Mouse (Mus musculus): ENCODE measurements around the gene Fam155a. TPM values are rescaled to one million over a fixed set of nuclear protein-coding genes. Genes with fewer than 3 reads are reported as not detected.
"Not testable (repeated sequence)": the region's sequence is repeated elsewhere in the genome, so short reads cannot be mapped to it uniquely, and the experiment has no call there.

Gene Fam155a
- total RNA-seq, 2 experiments from 2014 or later = 105 to 109 TPM

DNA sequence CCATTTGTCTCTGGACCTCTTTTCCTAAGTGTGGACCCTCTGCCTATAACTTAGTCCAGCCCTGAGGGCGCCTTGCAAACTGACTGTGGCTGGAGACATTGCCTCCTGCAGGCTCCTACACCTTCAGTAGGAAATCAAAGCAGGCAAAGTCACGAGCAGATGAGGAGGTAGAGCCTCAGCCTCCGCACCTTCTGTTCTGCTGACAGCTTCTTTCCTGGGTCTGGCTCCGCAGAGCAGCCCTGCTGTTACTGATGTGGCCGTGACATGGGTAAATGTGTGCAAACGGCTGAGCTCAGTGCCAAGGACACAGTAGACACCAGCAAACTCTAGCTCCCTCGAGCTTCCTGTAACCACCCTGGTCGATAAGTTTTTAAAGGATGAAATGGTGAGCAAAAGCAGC is 63.5 kb downstream of the Fam155a start:
- peak; percentile 77 to 95 for DNase-seq (ENCODE audit: low spot score in 2 of 2)
- intact Hi-C loops (cut with DNase I) = loop anchor here (1.0 kb wide), 1 partner anchor 50 kb away; no protein-coding TSS in a partner anchor

DNA sequence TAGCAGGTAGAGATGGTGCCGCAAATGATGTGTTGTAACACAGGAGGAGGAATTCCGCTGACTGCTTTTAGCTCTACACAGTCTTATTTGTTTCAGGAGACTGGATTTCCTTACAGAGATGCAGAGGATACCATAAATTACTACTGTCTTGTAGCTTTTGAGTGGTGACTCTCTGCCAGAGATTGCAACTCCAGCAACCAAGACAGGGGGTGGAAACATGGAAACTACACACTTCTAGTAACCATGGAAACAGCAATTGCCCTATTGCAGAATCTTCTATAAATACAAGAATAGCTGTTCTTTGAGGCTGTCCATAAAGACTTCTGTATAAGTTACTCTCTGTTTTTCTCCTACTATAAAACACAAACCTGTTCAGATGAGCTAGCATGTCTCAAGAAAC is 76.2 kb downstream of the Fam155a start:
- intact Hi-C loops (cut with DNase I) = no loop called here
- peak; percentile 14 to 77 for DNase-seq (ENCODE audit: low spot score in 2 of 2)

DNA sequence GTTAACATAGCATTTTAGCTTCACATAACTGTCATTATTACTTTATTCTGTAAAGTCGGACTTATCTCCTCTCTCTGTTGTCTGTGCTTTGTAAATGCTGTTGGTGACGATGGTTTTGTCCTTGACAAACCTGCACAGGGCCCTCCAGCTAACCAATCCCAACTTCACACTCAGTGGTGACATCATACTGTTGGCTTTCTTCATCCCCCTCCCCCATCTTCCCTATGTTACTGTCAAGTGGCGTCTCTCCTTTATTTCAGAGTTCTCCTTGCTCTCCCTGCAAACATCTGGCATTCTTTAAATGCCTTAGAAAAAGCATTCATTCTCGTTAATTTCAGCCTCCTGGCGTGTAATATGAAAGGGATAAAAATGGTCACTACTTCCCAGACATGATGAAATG is 78.6 kb downstream of the Fam155a start:
- DNase-seq (ENCODE audit: low spot score in 2 of 2) = no peak
- intact Hi-C loops (cut with DNase I) = no loop called here

DNA sequence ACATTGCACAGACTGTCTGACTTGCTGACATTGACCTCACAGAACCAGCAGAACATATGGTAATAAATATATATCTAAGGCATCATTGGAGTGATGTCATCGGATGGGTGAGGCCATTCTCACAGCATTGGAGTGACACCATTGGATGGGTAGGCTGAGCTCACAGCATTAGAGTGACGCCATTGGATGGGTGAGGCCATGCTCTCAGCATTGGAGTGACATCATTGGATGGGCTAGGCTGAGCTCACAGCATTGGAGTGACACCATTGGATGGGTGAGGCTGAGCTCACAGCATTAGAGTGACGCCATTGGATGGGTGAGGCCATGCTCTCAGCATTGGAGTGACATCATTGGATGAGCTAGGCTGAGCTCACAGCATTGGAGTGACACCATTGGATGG is 110.9 kb downstream of the Fam155a start:
- intact Hi-C loops (cut with DNase I); DNase-seq (ENCODE audit: low spot score in 2 of 2): not testable (repeated sequence)

DNA sequence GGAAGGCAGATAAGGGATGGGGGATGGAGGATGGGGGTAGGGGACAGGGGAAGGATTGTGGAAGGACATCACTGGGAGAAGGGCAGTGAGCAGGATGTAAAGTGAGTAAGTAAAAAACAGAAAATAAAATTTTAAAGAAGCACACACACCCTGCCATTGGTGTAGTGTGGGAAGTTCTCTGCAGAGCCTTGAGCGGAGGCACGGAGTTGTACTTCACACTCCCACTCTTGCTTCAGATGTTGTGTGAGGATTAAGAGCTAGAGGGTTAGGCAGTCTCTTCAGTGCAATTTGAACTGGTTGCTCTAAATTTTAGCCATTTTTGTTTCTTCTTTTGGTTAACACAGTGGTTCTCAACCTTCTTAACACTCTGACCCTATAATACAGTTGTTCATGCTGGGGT is 114.1 kb downstream of the Fam155a start:
- peak; percentile 26 to 85 for DNase-seq (ENCODE audit: low spot score in 2 of 2)

DNA sequence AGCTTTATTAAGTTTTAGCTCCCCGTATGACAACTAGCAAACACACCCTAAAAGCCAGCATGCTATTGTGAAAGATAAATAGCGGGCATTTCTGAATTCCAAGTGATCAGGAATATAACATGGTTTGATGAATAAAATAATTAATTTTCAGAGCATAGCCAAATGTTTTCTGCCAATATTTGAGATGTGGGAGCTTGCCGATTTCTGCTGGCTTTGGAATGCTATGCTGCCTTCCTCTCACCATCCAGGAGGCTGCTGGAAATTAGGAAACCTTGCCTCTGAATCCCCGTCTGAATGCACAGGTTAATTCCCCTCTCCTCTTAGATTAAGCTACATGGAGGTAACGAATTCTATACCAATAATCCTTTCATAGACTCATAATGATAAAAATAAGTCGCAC is 116.1 kb downstream of the Fam155a start:
- no peak for DNase-seq (ENCODE audit: low spot score in 2 of 2)
- intact Hi-C loops (cut with DNase I) = loop anchor here (5.0 kb wide), 1 partner anchor 117 kb away; the partner anchor contains the start of gene Fam155a

More for the DNA sequence above, 114.1 kb downstream of the Fam155a start:
- intact Hi-C loops (cut with DNase I) = loop anchor here (1.0 to 5.0 kb wide), 2 partner anchors 50 to 115 kb away; partner anchors contain the start of gene Fam155a

DNA sequence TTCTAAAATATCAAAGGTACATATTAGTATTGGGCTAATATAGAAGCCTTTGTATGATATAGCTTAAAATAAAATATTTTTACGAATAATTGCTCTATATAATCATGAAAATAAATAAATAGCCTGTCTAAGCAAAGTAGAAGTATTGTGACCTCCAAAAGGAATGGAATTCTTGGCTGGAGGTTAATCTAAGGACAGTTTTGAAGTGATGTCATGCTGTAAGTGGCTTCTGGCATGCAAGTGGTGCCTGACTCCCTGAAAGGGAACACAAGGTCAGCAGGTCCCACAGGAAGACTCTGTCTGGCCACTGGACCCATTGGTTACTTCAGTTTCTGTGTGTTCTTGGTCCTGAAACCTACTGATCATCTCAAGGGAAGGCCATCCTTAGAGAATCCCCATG is 117.3 kb downstream of the Fam155a start:
- DNase-seq (ENCODE audit: low spot score in 2 of 2) = no peak
- intact Hi-C loops (cut with DNase I) = no loop called here

DNA sequence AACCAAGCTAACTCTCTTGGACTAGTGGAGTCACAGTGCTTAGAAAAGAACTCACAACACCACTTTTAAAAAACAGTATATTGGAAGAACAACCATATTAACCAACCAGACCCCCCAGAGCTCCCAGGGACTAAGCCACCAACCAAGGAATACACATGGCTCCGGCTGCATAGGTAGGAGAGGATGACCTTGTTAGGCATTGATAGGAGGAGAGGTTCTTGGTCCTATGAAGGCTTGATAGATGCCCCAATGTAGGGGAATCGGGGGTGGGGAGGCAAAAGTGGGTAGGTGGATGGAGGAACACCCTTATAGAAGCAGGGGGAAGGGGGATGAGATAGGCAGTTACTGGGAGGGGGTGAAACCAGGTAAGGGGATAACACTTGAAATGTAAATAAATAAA is 132.8 kb downstream of the Fam155a start:
- no peak for DNase-seq (ENCODE audit: low spot score in 2 of 2)
- intact Hi-C loops (cut with DNase I) = no loop called here

DNA sequence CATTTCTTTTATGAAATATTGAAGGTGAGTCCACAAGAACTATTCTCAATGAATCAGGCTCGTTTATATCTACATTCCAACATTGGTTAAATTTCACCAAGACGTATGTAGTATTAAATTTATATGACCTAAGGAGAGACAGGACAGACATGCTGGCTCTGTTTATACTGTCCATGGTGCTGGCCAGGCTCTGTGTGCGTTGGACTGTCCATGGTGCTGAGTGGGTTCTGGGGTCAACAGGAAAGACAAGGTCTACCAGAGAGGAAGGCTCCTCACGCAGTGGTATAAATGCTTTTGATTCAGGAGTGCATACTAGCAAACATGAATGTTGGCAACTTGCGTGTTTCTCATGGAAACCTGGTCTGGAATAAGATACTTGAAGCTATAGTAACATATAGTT is 135.7 kb downstream of the Fam155a start:
- no peak for DNase-seq (ENCODE audit: low spot score in 2 of 2)
- intact Hi-C loops (cut with DNase I) = no loop called here

DNA sequence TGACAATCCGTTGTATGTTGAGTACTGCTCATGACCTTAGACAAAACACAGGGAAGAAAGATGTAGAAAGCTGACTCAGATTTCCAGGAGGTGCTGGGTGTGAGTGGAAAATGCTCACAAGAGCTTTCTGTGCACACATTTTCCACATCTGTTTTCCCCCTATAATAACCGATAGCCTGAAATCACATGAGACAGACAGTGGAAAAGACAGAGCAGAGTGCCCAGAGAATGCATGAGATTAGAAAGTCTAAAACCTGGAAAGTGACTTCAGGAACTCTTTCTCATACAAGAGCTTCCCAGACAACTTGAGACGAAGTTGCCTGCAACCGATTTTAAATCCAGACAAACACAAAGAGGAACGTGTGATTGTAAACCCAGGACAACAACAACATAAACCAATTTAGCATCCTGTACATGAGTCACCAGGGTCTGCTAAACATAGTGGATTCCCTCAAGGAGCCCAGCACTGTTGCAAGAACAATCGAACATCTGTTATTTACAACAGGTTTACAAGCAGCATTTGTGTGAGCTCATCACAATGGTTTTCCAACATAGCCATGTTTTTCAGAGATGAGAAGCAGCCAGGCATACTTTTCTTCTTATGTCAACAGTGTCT is 163.8 kb downstream of the Fam155a start:
- intact Hi-C loops (cut with DNase I) = no loop called here
- DNase-seq (ENCODE audit: low spot score in 2 of 2) = no peak

DNA sequence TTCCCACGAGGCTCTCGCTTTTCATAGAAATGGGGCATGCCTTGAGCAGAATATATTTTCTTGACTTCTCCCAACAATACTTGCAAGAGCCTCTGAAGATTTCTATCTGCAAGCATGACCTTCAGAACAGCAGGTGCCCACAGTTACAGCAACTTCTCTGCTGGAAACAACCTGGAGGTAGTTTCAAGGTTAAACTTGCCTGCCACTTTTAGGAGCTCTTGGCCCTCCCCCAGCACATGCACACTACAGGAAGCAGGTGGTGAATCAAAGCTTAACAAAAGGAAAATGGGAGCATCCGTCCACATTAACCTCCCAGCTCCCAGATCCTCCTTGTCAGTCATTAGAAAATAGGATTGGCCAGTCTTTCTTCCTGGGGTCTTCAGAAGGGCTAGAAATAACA is 175.0 kb downstream of the Fam155a start:
- intact Hi-C loops (cut with DNase I) = no loop called here

DNA sequence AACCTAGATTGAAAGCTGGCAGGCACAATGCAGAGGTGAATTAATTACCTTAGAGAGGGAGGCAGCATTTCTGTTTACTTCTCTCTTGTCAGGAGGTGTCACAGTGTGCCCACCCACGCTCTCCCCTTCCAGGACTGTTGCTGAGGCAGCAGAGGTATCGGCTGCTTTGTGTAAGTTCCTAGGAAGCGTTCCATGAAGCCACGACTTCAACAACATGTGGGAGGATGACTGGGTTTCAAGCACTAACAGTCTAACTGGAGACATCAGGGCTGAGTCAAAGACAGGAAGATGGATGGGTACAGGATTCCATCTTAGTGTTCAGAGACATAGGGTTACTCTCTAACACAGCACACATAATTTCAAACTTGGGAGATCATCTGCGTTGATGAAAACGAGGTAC is 189.1 kb downstream of the Fam155a start:
- intact Hi-C loops (cut with DNase I) = no loop called here
- DNase-seq (ENCODE audit: low spot score in 2 of 2) = peak; percentile 27 to 73

More for the DNA sequence above, 175.0 kb downstream of the Fam155a start:
- no peak for DNase-seq (ENCODE audit: low spot score in 2 of 2)

DNA sequence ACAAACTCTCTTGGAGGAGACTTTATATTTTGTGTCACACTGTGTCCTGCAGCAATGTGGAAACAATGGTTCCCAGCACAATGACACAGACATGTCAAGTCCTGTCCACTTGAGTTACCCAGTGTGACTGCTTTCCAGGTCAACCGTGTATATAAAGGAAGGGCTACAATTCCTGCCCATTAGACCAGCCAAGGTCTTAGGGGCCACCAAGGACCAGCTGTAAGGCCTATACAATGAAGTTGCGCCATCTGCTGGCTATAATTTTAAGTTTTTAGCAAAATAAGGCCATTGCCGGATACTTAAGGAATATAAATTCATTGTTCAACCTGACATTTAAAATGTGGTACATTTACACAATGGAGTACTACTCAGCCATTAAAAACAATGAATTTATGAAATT is 190.8 kb downstream of the Fam155a start:
- no peak for DNase-seq (ENCODE audit: low spot score in 2 of 2)
- intact Hi-C loops (cut with DNase I) = no loop called here

DNA sequence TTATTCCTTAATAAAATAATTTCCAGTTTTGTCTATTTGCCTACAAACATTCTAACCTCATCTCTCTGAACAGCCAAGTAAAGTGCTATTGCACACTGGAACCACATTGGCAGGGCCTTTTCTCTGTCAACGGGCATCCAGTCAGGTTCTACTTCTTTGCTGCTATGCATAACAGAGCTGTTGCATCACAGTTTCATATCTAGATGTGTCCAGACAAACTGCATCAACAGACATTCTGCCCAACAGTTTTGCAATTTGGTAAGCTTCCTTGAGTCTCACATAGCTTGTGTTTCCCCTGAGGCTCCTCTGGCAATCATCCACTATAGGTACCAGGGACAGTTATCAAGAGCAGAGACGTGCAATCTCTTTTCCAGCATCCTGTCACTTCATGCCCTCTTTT is 199.0 kb downstream of the Fam155a start:
- intact Hi-C loops (cut with DNase I) = loop anchor here (10.0 kb wide), 1 partner anchor 337 kb away; no protein-coding TSS in a partner anchor
- no peak for DNase-seq (ENCODE audit: low spot score in 2 of 2)

DNA sequence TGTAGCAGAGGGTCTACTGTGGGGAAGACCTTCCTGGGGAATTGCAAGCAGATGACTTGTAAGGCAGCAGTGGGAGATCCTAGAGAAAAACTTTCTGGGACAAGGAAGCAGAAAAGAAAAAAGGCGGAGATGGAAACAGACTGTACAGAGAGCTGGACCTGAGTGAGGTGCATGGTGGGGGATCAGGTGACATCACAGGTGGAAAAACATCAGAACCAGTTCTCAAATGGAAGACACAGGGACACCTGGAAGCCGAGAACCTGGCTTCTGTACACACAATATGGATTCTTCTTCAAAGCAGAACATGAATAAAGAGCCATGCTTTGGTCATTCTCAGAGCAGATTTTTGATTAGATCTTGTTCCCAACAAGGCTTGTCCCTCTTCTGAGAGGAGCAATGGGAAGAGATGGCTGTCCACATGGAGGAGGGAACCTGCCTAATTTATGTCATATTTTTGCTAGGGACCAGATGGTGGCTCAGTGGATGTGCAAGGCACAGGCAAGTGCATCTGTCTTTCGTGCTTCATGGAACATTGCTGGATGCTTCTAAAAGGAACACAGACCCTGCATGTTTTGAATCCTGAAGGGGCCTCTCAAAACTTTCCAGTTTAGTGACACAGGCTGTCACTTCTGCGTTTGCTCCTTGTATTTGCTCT is 201.3 kb downstream of the Fam155a start:
- peak in 1 of 2 experiments; percentile 65 for DNase-seq (ENCODE audit: low spot score in 2 of 2)
- intact Hi-C loops (cut with DNase I) = loop anchor here (10.0 kb wide), 1 partner anchor 335 kb away; no protein-coding TSS in a partner anchor

DNA sequence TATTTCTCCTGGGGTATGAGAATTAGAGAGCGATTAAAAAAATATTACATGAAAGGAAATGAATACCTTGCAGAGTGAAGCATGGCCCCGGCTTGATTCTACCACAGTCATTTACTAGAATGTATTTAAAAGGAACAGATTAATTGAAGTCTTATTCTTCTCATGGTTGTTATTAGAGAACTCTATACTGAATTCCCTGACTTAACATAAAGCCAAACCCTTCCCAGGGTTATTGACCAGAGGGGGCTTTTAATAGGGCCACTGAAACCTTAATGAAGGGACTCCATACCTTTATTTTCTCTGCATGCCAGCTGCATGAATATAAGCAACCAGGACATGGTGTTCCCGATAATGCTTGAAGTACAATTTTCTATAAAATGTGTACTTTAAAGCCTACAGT is 221.8 kb downstream of the Fam155a start:
- DNase-seq (ENCODE audit: low spot score in 2 of 2) = no peak
- intact Hi-C loops (cut with DNase I) = loop anchor here (5.0 kb wide), 1 partner anchor 223 kb away; the partner anchor contains the start of gene Fam155a

DNA sequence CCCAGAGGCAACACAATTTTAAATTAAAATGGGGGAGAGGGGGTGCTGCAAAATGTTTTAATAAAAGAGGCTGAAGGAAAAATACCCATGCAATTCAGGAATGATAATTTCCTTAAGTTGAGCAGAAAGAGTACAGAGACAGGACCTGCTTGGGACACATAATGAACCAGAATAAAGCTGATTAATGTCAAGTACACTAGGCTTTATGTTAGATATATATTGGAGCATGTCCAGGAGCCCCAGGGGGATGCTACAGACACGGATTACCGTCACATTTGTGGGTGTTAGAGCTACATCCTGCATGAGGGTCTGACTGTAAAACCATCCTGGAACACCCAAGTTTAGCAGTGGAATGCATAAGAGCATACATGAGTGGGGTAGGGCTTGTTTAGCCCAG is 223.4 kb downstream of the Fam155a start:
- no peak for DNase-seq (ENCODE audit: low spot score in 2 of 2)
- intact Hi-C loops (cut with DNase I) = loop anchor here (5.0 kb wide), 1 partner anchor 225 kb away; the partner anchor contains the start of gene Fam155a

DNA sequence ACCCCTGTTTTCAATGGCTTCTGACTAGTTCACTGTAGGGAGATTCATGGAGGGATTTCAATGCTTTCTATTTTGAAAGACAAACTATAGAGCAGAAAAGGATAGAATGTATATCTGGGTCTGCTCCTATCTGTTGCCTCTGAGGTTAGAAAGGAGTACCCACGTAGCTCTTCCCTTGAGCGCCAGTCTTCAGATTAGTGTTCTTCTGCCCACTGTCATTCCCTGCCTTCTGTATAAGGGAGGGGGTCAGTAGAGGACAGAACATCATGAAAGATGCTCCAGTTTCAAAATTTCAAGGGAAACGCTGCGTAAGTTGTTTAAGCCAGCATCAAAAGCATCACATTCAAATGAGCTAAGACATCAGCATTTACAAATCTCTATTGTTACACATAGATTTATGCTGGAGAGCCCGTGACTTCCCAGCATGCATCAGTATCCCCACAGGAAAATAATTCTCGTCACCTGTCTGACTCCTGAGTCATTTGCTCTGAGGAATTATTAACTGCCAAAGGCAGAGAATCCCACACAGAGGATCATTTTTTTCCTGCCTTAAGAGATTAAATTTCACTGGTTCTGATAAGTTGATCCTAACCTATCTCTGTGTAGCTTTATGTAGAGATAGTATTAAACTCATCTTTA is 223.9 kb downstream of the Fam155a start:
- no peak for DNase-seq (ENCODE audit: low spot score in 2 of 2)
- intact Hi-C loops (cut with DNase I) = loop anchor here (5.0 kb wide), 1 partner anchor 225 kb away; the partner anchor contains the start of gene Fam155a

DNA sequence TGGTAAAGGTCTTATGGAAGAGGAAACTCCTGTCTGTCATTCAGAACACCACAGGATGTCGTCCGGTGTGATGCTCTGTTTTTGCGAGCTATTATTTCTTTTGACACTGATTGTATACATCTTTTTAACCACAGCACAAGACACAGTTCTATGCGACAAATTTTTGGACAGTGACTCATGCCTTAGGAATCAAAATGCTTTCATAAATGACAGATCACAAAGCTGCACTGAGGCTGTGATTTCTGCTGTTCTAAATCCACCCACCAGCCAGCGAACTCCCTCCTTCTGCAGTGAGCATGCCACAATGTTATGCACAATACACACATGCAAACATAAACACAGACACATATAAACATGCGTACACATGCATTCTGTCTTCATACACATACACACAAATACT is 224.5 kb downstream of the Fam155a start:
- DNase-seq (ENCODE audit: low spot score in 2 of 2) = peak in 1 of 2 experiments; percentile 25
- intact Hi-C loops (cut with DNase I) = loop anchor here (5.0 kb wide), 1 partner anchor 226 kb away; the partner anchor contains the start of gene Fam155a

DNA sequence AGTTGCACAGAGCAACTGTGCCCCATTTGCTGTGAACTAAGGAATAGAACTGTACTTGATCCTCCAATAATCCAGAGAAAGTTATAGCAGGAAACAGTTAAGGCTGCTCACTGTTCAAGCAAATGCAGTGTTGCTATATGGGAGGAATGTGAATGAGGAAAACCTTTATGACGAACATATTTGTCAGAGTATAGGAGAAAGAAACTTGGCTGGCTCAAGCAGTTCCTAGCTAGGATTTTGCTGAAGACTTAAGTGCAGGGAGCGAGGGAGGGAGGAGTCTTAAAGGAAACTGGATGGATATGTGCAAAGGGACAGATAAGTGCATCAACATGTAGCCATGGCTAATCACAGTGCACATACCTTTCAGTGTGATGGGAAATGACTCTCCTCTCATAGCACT is 225.3 kb downstream of the Fam155a start:
- intact Hi-C loops (cut with DNase I) = loop anchor here (5.0 kb wide), 1 partner anchor 227 kb away; the partner anchor contains the start of gene Fam155a
- peak in 1 of 2 experiments; percentile 58 for DNase-seq (ENCODE audit: low spot score in 2 of 2)

Measured in left cerebral cortex, postnatal 25 days (tissue).